Mouse (Mus musculus): Measurements from ENCODE around the gene Ttll5.

Gene Ttll5

DNA sequence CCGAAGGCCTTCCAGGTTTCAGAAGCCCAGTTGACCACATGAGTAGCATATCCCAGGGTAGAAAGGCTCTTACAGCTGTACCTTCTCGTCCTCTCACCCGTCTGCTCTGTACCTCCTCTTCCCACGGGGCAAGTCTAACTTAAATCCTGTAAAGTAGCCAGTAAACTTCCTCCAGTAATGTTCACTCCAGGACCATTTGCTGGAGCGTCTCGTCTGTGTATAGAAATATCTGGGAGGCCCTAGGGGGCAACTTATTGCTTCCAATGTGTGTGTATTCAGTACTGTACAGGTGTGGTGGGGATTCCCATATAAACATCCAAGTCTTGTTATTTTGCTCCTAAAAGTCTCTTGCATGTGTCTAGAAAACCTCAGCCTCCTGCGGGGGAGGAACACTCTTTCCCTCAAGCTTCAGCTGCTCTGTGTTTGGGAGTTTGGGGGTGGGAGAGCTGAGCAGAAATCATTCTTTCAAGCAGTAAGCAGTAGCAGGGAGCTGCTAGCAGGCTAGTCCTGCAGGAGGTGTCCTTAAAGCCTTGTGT is 176.7 kb downstream of the Ttll5 start:
- no peak for DNase-seq (ENCODE audit: extremely low read depth, low read depth, low spot score)

DNA sequence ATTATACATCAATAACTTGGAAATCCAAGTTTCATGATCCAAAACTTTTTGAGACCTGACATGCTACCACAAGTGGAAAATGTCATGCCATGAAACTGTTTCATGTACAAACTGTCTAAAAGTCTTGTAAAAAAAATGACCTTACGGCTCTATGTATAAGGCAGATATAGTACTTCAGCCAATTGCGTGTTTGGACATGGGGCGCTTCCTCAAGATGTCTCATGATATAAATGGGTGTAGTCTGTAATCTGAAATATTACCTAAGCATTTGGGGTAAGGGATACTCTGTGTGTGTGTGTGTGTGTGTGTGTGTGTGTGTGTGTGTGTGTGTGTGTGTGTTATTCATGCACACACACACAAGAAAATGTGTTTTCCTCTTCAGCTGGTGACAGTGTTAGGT is 180.2 kb downstream of the Ttll5 start:
- DNase-seq (ENCODE audit: extremely low read depth, low read depth, low spot score), result no peak

DNA sequence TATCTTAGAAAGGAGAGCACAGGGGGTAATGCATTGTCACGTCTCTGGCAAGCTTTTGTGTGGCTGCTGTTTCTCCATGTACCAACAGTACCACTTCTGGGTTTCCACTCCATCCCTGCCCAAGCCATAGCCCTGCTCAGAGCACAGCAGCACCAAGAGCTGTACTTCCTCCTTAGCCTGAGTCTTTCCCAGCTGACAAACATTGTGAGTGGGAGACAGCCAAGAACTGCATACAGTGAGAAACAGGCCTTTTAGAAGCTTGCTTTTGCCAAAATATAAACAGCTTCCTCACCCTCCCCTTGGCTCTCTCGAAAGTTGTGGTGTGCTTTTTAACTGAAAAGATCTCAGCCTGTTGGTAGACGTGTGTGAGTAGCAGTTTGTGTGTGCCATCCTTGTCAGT is 182.9 kb downstream of the Ttll5 start:
- DNase-seq (ENCODE audit: extremely low read depth, low read depth, low spot score), result no peak

DNA sequence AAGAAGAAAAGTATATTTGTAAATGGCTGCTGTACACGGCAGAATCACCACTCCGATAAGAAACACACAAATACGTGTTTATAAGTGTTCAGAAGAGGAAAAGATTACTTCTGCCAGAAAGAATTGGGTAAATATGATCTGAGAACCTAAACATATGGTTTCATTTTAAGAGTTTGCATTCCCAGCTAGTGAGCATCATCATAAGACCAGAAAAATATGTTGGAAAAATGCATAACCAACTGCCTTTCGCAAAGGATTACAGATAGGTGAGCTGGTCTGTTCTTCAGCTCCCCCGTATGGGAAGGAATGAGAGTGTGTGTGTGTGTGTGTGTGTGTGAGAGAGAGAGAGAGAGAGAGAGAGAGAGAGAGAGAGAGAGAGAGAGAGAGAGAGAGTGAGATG is 186.2 kb downstream of the Ttll5 start:
- DNase-seq (ENCODE audit: extremely low read depth, low read depth, low spot score), result no peak

DNA sequence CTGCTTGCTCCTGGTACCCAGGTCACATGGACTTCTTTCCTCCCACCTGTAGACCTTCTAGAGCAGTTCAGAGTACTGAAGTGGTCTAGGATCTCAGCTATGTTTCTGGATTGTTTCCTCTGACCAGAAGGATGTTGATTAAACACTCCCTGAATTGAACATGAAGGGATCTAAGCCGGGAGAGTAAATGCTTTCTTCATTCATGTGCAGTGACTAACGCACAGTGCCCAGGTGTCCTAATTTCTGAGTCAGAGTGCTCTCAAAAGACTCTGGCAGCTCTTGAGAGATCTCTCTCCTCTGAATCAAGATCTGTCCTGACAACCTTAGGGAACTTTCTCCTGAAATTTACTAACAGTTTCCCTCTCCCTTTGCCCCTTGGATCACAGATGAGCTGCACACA is 187.7 kb downstream of the Ttll5 start:
- DNase-seq (ENCODE audit: extremely low read depth, low read depth, low spot score), result no peak

DNA sequence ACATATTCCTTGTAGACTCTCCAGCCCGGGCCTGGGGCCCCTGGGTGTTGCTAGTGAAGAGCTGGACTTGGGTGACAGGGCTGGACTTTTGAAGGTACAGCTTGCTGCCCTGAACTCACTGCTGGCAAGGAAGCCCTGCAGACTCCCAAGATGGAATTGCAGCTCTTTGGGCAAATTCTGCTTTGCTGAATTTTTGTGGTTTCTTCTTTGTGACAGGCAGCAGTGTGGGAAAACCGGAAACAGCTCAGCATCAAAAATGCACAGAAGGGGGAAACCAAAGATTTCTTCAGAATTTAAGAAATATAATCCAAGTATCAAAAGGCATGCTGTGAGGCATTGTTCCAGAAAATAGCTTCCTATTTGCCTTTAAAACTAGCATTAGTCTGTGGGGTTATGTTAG is 189.7 kb downstream of the Ttll5 start:
- no peak for DNase-seq (ENCODE audit: extremely low read depth, low read depth, low spot score)

DNA sequence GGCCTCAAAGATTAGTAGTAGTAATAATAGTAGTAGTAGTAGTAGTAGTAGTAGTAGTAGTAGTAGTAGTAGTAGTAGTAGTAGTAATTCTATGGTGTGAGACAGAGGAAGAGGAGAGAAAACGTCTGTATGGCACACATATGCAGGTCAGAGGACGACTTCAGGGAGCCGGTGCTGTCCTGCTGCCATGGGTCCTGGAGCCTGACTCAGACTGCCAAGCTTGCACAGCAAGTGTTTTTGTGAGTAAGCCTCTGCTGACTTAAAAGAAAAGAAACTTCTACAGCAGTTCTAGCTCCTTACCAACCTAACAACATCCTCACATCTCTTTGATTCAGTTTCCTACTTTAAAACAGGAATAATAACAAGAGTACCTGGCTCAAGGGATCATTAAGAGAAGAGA is 190.2 kb downstream of the Ttll5 start:
- DNase-seq (ENCODE audit: extremely low read depth, low read depth, low spot score), result no peak

DNA sequence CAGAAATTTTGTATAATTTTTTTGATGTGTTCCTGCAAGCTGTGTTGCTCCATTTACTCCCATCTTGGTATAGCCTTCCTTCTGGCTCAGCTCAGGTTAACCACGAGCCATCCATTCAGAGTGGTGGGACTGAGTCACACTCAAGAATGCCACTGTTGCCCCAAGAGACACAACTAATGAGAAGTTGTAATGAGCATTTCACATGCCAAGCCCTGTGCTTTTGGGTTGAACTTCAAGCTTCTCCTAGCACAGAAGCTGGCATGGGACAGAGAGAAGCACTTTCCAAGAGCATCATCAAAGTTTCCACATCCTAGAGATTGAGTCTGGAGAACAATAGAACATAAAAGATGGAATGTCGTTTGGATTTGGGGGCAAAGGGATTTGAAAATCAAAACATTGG is 190.7 kb downstream of the Ttll5 start:
- DNase-seq (ENCODE audit: extremely low read depth, low read depth, low spot score), result no peak

DNA sequence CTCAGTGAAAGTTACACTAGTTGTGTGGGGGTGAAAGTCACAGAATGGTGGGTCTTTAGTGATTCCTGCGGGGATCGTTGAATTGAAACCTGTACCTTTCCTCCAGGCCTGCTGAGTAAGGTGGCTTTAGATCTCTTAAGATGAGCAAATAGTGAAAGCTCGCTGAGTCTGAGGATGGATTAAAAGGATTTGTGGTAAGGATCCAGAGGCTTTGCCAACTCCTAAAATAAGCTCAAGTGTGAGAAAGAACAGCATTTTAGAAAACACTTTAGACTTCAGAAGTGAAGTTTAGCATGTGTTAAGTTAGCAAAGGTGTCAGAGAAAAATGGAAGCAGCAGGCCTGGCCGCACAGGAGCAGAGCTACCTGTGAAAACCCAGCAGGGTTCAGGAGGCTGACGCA is 192.9 kb downstream of the Ttll5 start:
- no peak for DNase-seq (ENCODE audit: extremely low read depth, low read depth, low spot score)

DNA sequence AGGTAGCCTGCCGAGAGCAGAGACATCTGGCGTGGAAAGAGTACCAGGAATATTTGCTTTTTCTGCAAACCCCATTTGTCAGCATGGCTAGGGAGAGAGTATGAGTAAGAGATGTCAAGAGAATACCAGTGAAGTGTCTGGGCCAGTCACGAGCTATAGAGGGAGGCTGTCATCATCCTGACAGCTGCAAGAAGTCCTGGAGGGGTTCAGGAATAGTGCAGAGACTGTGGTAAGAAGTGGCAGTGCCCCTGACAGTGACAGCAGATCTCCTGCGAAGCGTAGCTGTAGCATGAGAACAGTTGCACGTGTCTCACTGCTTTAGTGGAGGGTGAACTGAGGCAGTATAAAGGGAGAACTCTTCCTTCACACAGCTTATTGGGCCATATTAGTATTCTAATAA is 197.1 kb downstream of the Ttll5 start:
- no peak for DNase-seq (ENCODE audit: extremely low read depth, low read depth, low spot score)

DNA sequence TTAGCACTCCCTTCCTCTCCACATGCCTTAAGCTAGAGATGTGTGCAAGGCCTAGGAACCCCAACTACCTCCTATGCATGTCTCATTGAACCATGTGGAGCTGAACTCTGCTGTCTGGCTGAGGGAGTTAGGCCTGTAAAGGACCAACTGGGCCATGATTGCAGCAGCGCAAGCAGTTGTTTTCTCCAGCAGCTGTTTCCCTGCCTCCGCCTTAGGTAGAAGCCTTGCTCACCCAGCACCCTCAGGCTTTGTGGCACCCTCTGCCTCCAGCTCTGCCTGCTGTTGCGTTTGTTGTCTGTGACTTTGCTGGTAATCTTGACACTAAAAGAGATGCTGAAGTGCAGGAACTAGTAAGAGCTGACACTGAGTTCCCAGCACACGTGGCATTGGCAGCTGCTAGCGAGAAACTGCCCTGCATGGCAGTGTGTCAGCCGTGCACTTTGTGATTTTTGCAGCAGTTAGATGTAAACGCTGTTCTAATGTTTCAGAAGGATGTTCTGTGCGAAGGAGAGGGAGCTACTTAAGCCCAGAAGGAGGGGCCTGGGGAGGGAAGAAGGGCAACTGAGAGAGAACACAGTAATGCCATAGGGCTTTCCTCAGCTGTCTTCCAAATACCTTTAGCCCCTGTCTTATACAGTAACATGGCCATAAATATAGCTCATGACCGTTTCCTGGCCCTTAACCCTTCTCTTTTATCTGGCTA is 198.0 kb downstream of the Ttll5 start:
- DNase-seq (ENCODE audit: extremely low read depth, low read depth, low spot score), result no peak

DNA sequence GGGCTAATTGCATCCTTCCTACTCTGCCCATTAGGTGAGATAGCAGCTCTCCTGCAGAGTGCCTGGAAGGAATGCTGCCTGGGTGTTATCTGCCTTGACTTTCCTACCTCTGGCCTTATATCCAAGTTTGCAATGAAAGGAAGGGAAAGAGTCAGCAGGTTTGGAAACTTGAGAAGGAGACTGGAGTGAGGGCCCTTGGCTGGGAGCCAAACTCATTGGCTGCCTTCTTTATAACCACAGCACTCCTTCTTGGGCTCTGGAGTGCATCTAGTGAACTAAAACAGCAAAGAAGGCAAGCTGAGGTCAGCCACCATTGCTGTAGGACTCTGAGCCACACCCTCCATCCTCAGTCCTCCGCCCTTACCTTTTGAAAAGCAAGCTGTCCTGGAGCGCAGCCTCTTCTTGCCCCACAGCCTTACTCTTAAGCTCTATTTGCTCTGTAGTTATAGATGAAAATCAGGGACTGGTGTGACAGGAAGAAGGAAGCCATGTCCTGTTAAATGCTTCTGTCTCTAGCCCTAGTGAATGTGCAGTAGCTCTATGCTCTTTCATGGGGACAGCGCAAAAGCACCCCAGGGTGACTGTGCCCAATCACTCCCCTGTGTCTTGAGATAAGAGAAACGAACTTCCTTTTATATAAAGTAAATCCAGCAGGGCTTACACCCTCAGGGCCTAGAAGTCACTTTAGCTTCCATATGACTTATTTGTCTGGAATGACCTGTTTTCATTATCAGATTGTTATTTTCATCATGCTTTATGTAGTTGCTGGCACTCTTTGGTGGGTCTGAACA is 198.8 kb downstream of the Ttll5 start:
- DNase-seq (ENCODE audit: extremely low read depth, low read depth, low spot score), result no peak

DNA sequence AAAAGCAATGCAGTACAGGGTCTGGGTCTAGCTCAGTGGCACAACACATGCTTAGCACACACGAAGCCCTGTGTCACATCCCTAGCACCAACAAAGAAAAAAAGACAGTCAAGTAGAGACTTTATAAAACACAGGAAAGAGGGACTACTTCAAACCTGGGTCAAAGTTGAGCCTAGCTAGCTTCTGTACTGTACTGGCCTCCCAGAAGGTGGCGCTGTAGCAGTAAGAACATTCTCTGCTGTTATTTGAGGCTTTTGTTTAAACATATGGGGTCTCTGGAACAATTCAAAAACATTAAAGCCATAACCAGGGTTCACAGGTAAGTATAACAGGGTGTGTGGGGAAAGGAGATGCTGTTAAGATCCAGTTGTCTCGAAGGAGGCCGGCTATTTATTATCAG is 200.0 kb downstream of the Ttll5 start:
- no peak for DNase-seq (ENCODE audit: extremely low read depth, low read depth, low spot score)

DNA sequence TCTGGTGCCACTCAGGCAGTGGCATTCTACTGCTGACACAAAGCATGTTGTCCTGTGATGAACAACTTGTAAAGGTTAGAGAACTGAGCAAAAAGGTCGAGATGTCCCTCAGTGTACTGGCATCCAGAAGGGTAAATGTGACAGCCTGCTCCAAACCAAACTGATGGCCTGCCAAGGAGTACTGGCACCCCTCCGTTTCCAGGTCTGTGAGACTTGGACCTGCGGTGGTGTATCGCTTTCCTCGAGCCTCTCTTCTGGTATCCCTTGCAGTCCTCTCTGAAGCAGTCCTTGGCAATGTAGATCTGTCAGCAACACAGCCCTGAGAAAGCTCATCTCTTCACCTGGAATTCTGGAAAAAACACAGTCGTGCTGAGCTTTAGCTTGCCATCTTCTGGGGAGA is 201.0 kb downstream of the Ttll5 start:
- no peak for DNase-seq (ENCODE audit: extremely low read depth, low read depth, low spot score)

DNA sequence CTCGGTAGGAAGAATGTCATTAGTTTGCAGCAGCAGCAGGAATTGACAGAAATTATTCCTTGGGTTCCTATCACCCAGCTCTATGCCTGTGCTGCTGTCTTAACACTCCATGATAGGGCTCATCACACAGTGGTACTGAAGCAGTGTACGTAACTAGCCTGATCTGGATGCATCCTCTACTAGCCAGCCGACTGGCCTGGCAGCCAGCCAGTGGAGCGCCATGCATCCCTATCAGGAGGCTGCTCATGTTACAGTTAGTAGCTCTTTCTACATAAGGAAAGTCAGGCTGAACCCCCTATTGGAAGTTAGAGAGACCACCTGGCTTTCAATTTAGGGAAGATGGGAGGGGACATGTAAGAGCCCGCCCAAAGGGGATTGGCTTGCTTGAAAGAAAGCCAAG is 202.5 kb downstream of the Ttll5 start:
- DNase-seq (ENCODE audit: extremely low read depth, low read depth, low spot score), result no peak

DNA sequence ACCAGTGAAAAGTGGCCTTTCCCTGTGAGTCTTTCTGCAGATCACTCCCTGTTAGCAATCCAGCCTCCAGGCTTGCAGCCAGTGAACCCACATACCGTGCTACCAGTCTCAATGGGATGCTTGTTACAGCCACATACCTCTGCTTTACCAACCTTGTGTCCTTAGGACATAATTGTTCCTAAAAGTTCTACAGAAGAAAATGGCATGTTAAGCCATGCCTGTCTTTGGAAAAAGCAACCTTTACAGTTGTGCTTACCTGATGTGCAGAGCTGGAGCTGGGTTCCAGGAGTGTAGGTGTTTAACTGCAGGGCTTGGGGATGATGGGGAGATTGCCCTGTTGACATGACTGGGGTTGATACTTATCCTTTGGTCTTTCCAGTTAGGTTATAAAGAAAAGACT is 203.3 kb downstream of the Ttll5 start:
- DNase-seq (ENCODE audit: extremely low read depth, low read depth, low spot score), result peak; percentile 65

DNA sequence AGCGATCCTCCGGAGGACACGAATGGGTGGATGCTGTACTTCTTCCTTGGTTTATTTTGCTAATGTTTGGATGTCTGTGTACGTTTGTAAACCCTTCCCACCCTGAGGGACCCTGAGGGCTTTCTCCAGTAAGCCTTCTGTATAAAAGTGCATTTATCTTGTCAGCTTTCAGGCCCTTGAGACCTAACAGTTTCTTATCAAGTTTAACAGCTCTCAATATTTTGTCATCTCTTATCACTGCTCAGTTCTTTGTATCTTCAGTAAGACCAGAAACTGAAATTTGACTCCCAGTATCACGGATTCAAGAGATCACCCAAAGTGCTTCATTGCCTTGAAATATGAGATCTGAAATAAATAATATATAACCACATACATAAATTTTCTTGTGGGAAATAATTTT is 206.5 kb downstream of the Ttll5 start:
- DNase-seq (ENCODE audit: extremely low read depth, low read depth, low spot score), result no peak

DNA sequence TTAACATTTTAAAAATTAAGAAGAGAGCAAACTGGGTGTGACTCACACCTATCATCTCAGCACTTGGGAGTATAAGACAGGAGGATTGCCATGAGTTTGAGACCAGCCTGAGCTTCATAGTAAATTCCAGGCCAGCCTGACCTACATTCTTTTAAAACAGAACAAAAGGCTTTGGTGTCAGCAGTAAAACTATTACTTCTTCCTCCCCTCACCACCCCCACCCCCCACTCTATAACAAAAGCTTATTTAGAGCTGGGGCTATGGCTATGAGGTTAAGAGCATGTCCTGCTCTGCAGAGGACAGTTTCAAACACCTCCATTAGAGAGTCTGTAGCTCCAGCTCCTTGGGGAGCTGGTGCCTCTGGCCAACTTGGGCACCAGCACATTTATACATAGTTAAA is 211.1 kb downstream of the Ttll5 start:
- no peak for DNase-seq (ENCODE audit: extremely low read depth, low read depth, low spot score)

DNA sequence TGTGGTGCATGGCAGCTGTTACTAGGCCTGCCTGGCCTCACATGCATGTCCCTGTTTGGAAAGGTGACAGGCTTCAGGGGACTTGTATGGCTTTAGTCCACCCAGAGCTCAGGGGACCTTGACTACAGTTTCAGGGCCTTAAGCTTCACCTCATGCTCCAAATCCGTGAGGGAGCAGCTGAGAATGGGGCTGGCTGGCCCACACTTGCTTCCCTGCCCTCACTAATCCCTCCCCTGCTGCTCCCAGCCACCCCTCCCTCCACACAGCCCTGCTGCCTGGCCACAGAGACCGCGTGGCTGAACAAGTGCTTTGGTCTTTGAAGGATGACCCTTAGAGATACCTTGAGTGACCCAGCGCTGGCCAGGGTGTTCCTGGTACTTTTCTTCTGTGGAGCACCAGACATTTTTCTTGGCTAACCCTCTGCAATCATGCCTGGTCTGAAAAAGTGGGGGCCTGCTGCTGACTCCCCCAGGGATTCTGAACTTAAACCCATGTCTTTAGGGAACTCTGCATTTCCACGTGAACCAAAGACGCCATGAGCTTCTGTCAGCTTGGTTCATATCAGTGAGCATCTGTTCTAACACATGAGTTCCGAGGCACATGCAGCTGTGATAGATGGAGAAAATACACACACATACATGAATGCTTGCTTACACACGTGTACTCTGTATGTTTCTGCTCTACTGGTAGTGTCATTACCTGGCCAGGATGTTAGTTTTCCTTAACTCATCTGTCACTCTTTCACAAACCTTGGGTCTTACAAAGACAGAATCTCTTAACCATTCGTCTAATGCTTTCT is 212.1 kb downstream of the Ttll5 start:
- DNase-seq (ENCODE audit: extremely low read depth, low read depth, low spot score), result no peak

DNA sequence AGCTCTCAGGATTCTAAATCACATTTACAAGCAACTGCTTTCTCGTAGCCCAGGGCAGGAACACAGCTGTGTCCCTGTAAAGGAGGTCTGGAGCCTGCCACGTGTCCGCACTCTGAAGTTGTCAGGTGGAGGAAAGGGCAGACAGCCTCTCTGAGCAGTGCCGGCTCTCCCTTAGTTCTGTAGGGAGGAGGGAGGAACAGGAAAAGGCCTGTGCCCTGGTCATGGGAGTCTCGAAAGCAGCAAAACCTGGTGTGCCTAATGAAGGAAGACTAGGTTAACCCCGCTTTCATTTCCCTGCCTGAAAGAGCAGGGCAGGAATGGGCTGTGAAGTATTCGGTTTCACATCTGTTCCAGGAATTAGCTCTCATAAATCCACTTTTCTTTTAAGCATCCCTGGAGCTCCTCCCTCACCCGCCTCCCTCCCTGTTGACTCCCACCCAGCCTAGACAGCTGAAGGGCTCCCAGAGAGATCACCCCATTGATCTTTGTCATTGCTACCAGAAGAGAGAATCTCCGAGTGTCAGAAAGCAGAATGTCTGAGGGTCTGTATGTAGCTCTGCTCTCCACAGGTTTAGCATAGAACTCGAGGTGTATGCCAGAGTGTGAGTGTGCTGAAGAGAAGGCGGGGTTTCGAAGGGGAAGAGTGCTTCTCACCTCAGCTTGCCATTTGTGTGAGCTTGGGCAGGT is 212.9 kb downstream of the Ttll5 start:
- no peak for DNase-seq (ENCODE audit: extremely low read depth, low read depth, low spot score)

DNA sequence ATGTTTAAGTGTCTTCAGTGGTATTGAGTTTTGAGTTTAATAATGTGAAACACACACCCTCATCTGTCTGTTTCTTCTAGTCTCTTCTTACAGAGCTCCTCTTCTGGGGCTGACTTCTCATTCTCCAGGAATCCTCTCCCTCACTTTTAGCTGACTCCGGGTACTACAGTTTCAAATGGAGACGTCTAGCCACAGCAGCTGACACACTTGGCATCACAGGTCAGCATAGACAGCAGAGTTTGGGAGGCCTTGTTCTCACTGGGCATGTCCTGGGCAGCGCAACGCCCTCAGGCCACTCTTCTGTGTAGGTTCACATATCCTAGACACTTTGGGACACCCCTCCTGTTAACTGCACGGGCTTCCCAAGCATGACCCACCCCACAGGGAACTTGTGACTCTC is 214.6 kb downstream of the Ttll5 start:
- no peak for DNase-seq (ENCODE audit: extremely low read depth, low read depth, low spot score)
